Mouse (Mus musculus): Measurements from ENCODE around the gene Arhgef10l.
"Not testable (repeated sequence)": the region's sequence is repeated elsewhere in the genome, so short reads cannot be mapped to it uniquely, and the experiment has no call there.

The Arhgef10l gene

DNA sequence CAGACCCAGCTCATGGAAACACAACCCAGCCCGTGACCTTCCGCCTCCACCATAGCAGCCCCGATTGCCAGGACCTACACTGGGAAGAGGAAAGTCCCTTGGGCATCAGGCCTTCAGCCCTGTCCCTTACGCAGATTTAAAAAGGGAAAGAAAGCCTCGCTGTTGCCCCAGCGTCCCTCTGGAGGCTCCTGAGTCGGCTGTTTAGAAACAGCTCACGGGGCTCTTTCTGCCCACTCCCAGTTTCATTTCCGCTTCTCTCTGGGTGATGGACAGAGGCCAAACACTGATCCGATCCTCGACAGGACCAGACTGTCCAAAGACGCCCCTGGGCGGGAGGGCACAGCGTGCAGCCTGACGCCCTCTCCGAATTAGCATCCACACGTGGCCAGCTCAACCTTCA is 93.4 kb downstream of the Arhgef10l start:
- DNase-seq (ENCODE audit: low spot score in 2 of 2): no peak

DNA sequence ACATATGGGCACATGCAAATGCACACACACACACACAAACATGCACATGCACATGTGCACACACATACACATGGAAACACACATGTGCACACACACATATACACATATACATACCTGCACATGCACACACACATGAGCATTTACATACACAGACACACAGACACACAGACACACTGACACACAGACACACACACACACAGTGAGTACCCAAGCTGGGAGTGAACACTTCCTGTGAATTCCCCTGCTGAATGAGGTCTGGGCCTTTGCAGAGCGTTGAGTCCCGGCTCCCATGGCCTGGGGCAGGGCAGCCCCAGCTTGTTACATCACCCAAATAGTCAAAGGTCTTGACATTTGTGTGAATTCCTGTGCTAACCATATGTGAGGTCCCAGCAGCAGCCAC is 96.4 kb downstream of the Arhgef10l start:
- DNase-seq (ENCODE audit: low spot score in 2 of 2): no peak

DNA sequence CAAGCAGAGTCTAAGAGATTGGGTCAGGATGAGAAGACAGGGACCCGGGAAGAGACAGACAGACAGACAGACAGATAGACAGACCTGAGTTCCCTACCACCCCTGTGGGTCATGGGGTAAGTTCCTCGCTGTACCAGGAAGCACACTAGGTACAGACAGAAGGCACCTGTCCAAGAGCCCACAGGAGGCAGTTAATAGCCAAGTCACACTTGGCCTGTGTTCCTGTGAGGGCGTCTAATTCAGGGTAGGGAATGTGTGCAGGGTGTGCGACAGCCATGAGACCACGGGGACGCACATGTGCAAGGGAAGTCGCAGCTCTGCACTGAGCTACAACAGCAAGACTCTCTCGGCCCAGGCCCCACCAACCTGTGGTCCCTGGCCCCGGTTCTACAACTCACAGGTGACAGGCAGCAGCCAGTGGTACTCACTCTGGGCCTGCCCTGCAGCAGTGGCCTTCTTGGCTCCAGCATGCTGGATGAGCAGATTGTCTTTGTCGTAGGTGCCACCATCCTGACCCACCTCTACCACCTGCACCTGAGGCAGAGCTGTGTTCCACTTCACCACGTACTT is 97.8 kb downstream of the Arhgef10l start:
- DNase-seq (ENCODE audit: low spot score in 2 of 2): no peak

DNA sequence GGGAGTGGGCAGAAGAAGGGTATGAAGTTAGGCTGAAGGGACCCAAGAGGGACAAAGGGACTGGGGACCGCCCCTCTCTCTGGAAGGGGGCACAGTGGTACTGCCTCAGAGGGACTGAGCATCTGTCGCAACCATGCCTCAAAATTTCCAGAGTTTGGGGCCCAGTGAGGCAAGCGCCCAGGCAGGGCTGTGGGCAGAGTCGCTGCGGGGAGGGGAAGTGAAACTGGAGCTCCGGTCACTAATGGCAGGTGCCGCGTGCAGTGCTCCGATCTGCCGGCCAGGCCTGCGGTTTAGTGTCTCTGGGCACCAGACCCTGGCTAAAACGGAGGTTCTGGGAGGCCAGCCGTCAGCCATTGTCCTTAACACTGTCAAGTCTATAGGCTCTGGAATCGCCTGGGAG is 99.0 kb downstream of the Arhgef10l start:
- DNase-seq (ENCODE audit: low spot score in 2 of 2): no peak

DNA sequence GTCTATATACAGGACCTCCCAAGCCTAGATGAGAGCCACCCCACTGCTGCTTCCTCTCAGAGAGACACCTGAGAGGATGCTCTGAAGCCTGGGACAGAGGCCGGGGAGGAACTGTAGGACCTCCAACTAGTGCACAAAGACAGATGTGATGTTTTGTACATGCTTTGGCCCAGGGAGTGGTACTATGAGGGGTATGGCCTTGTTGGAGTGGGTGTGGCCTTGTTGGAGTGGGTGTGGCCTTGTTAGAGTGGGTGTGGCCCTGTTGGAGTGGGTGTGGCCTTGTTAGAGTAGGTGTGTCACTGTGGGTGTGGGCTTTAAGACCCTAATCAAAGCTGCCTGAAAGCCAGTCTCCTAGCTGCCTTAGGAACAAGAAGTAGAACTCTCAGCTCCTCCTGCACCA is 101.4 kb downstream of the Arhgef10l start:
- not testable (repeated sequence) for DNase-seq (ENCODE audit: low spot score in 2 of 2)

DNA sequence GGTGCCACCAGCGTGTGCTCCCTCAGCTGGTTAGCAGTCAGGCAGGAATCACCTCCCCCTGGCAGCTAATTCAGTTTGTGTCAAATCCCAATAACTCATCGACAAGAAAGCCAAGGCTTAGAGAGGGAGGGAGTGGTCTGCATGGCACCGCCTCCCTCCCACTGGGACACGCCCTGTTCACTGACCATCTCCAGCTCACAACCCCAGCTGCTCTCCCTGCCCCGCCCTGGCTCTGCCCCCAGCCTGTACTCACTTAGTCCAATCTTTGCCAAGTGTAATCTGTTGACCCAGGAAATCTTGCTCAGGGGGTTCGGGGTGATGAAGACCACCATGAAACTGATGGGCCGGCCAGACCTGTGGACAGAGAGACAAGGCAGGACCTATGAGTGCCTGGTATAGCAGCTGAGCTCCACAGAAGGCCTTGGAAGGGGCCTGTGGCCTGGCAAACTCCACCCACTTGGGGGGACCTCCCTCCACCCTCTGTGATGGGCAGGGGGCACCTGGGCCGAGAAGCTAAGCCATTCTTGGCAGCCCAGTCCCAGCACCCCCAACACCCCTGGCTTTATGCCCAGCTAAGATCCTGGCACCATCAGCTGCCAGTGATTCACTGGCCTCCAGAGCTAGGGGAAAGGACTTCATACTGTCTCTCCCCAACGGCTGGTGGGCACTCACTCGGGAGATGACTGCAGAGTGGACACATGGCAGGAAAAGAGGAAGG is 103.2 kb downstream of the Arhgef10l start:
- DNase-seq (ENCODE audit: low spot score in 2 of 2): peak; percentile 46 to 83

DNA sequence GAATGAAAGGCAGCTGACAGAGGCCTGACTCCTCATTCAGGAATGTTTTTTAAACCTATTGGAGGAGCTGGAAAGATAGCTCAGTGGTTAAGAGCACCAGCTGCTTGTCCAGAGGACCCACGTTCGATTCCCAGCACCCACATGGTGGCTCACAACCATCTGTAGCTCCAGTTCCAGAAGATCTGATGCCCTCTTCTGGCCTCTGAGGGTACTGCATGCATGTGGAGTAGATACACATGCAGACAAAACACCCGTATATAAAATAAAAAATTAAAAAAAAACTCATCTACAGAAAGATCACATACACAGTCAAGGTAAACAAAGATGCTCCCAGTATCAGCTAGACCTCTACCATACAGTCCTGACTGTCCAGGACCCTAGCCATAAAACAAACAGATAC is 104.1 kb downstream of the Arhgef10l start:
- no peak for DNase-seq (ENCODE audit: low spot score in 2 of 2)

DNA sequence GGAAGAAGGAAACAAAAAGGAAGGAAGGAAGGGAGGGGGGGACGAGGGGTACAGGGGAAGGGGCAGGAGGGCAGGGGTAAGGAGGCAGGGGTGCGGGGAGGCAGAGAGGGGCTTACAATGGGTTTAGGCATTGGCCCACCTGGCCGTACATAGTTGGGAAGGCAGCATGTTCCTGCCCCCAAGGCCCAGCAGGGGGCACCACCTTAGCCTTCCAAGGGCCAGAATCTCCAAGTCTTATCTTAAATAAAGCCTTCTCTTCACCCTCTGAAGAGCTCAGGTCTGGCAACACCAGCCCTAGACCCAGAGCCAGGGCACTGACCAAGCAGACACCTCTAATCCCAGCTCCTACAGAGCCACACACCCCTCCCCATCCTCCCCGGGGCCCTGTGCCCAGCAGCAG is 106.0 kb downstream of the Arhgef10l start:
- no peak for DNase-seq (ENCODE audit: low spot score in 2 of 2)

DNA sequence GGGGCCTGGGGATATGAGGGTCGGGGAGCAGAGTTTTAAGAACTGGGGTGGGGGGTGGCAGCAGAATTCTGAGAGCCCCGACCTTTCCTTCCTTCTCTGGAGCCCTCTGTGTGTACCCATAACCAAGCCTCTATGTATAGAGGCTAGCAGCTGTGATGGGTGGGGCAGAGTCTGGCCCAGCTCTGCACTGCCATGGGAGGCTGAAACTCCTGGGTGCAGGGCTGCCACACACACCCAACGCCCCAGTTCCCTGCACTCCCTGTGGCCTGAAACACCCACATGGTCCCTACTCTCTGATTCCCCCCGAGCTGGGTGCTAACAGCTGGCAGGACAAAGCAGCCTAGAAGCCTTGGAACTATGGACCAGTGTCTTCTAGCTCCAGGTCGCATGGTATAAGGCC is 107.6 kb downstream of the Arhgef10l start:
- DNase-seq (ENCODE audit: low spot score in 2 of 2): no peak

DNA sequence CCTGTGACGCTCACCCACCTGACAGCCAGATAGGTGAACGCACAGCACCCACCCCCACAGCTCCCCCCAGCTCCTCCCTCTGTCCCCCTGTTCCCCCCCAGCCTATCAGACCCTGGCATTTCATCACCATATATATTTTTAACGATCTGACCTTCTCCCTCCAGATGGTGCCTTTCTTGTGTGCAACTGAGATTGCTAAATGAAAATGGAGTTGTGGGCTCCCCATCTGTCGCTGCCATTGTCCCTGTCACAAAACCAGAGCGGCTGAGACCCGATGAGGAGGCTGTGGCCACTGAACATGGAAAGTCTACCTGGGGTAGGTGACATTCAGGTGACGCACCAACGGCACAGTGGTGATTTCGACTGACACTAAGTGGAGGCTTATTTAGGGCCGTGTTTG is 109.3 kb downstream of the Arhgef10l start:
- DNase-seq (ENCODE audit: low spot score in 2 of 2): no peak

DNA sequence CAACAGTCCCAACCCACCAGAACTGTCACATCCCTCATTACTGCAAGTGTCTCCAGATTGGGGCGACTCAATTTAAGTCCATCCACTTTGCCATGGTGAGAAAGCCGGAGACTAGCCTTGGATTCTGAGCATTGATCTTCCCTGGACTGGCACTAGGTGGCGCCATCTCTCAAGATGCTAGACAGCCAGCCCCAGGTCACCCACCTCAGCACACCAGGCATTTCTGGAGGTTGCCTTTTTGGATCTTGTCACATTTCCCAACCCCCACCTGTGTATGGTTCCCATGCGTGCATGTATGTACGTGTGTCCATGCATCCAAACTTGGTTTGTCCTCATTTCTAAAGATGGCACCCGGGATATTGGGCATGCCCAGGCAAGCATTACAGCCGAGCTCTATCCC is 110.5 kb downstream of the Arhgef10l start:
- peak; percentile 56 to 79 for DNase-seq (ENCODE audit: low spot score in 2 of 2)

DNA sequence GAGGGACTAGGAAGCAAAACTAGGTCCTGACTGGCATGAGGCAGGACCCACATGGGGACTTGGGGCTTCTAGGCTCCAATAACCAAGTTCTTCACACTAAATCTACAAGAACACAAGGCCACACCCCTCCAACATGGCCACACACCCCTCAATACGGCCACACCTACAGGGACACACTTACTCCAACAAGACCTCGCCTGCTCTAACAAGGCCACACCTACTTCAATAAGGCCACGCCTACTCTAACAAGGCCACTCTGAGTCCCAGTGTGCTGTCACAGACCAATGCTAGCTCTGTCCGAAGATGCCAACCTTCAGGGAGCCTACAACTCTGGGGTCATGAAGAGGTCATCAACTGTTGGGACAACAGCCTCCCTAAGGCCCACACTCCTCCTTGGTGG is 111.3 kb downstream of the Arhgef10l start:
- DNase-seq (ENCODE audit: low spot score in 2 of 2): no peak

DNA sequence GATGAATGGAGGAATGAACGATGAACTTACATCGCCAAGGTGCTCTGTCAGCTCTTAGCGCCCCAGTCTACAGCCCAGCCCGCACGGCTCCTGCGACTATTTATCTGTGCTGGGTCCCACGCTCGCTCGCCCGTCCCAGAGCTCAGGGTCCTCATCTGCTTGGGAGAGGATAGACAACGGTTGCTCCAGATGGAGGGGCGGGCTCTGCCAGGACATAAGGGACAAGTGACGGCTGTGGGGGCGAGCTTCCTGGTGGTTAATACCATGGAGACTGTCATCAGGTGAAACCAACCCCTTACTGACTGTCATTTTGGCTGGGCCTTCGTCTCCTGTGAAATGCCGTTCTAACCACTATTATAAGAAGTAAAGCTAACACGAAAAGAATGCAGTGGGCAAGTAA is 114.0 kb downstream of the Arhgef10l start:
- no peak for DNase-seq (ENCODE audit: low spot score in 2 of 2)

DNA sequence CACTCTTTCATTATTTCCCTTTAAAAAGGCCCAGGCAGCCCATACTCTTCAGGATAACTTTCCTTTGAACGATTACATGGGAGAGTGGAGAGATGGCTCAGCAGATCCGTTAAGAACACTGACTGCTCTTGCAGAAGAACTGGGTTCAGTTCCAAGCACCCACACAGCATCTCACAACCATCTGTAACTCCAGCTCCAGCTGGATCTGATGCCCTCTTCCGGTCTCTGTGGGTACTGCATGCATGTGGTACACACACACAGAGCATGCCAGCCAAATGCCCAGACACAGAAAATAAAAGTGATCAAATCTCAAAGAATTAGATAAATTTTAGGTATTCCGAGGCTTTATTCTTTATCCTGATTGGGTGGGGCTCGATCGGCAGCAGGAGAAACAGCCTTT is 115.1 kb downstream of the Arhgef10l start:
- DNase-seq (ENCODE audit: low spot score in 2 of 2): peak in 1 of 2 experiments; percentile 22

DNA sequence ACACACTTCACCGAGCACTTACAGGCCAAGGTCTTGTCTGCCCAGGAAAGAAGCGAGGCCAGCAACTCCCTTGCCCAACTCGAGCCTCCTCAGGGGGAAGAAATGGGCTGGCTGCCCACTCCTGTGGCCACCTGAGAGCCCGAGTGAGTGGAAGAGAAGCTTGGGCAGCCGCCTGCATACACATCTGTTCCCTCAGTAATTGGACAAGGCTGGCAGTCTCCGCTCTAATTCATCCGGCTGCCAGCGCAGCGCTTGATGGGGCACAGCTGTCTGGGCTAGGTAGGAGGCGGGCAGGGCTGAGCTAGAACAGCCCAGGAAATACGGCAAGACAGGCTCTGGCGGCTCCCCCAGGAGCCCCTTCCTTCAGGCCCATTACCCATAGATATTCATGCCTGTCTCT is 115.8 kb downstream of the Arhgef10l start:
- peak; percentile 50 to 72 for DNase-seq (ENCODE audit: low spot score in 2 of 2)

DNA sequence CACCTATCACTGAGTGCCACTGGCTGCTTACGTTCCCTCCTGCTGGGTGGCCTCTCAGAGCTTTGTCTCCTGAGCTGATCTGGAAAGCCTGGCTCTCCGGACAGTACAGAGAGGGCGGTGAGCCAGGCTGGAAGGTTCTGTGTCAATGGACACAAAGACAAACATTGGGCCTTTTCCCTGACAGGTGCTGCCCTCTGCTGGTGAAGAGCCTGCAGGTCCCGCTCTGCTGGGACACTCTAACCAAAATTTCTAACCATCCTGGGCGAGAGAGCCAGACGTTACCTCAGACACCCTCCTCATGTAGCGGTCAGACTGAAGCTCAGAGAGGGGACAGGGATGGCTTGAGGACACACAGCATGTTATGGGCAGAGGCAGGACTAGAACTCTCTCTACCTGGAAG is 118.3 kb downstream of the Arhgef10l start:
- DNase-seq (ENCODE audit: low spot score in 2 of 2): peak; percentile 66 to 81

DNA sequence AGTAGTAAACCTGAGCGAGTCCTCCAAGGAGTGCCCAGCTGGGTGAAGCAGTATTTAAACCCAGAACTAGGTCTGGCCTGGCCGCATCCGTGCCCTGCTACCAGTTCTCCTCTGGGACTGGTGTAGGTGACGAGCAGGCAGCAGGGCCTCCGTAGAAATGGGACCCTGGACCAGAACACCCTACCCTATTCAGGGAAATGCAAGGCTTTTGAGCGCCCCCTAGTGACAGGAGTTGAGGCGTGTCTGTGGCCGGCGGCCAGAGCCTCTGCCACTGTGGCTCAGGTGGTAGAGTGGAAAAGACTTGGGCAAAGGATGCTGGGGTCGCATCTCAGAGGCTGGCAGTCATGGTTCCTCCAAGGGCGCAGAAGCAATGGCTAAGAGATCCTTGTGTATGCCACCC is 126.7 kb downstream of the Arhgef10l start:
- peak; percentile 72 to 87 for DNase-seq (ENCODE audit: low spot score in 2 of 2)

DNA sequence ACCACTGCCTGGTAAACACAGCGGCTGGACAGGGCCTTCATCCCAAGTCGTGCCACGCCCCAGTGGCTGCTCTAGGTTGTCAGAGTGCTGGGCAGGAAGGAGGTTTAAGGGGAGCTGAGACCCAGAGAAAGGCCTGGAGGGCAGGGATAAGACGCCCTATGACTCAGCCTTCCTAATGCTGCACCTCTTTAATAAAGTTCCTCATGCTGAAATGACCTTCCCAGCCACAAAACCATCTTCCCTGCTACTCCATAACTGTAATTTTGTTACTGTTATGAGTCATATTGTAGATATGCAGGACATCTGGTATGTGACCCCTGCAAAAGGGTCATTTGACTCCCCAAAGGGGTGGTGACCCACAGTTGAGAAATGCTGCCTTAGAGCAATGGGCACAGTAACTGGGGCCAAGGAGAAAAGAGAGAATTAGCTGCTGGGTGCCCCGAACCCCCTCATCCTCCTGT is 128.2 kb downstream of the Arhgef10l start:
- DNase-seq (ENCODE audit: low spot score in 2 of 2): no peak

DNA sequence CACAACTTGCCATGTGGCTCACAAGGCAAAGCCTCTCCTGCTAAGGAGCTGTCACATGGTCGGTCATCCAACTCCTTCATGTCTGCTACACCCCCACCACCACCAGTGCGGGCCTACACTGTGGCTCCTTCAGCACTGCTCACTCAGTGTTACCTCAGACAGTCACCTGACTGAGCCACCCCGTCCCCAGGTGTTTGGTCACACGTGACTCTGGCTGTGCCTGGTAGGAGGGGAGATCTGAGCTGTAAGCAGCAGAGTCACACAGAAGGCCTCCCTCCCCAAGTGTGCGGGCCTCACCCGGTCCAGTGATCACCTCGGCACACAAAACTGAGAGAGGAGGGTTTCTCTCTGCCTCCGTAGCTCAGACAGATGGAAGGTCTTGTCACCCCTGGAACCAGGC is 130.5 kb downstream of the Arhgef10l start:
- no peak for DNase-seq (ENCODE audit: low spot score in 2 of 2)

DNA sequence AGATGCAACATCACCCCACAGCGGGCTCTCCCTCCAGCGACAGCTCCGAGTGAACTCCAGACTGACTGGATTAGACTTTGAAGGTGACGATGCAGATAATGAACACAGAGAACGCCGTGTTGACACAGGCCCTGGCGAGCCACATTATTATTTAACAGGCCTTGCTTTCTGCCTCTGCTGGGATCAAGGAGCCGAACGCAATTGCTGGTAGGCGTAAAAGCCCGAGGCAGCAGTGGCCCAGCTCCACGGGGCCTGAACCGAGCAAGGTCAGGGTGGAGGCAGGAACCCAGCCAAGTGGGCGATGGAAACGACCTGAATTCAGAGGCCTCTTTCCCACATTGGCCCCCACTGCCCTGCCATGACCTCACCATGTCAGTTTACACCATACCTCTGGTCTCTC is 133.5 kb downstream of the Arhgef10l start:
- DNase-seq (ENCODE audit: low spot score in 2 of 2): no peak

DNA sequence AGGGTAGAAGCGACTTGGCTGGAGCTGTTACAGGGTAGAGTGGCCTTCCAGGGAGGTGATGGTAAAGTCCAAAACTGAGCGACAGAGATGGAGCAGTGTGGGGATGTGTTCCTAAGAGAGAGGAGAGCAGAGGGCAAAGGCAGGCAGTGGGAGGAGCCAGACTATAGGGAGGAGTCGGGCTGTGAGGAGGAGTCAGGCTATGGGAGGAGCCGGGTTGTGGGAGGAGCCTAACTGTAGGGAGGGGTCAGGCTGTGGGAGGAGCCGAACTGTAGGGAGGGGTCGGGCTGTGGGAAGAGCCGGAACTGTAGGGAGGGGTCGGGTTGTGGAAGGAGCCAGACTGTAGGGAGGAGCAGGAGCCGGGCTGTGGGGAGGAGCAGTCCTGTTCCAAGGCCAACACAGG is 134.8 kb downstream of the Arhgef10l start:
- DNase-seq (ENCODE audit: low spot score in 2 of 2): no peak

DNA sequence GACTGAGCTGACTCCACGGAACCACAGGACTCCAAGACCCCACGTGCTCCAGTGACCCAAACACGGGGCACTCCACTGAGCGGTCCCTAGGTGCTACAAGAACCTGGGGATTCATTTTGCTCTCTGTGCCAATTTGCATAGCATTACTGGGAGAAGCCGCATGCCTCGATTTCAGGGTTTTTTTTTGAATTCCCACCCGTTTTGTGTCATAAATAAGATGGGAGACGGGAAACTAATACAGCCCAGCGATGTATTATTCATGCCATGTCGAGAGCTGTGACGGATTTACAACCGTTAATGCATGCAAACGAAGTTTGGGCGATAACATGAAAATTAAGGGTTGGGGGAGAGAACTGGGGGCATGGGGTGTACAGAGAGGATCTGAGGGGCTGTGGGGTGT is 136.1 kb downstream of the Arhgef10l start:
- DNase-seq (ENCODE audit: low spot score in 2 of 2): no peak

DNA sequence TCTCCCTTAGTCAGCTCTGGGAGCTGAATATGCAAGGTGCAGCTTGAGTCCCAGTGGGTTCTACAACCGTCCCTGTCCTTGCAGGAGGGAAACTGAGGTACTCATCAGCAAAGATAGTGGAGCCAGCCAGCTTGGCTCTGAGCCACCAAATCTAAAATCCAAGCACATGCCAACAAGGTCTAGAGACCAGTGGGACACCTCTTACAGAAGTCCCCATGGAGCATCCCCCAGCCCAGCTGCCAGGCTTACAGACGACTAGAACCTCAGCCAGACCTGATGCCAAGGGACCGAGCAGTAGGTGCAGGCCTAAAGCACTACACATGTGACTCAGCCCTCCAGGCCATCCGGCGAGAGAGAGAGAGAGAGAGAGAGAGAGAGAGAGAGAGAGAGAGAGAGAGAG is 137.4 kb downstream of the Arhgef10l start:
- DNase-seq (ENCODE audit: low spot score in 2 of 2): no peak

DNA sequence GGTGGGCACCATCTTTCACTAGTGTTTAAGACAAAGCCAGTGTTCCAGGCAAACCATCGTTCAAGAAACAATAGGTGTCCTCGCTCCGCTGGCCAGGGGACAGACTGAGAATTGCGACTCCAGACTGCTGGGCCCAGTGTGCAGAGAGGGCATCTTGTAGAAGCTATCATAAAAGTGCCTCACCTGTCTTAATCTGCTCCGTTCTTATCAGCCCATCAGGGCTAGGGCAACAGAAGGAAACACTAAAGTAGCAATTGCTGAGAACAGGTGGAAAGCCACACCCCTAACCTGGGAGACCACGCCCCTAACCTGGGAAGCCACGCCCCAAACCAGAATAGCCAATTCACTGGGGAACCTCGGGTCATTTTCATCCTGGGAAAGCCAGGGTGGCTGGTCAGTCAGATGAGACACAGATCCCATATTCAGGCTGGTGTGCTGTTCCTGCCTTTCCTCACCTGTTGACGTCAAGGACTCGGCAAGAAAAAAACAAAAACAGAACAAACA is 140.1 kb downstream of the Arhgef10l start:
- no peak for DNase-seq (ENCODE audit: low spot score in 2 of 2)
